Mouse (Mus musculus) layer of hippocampus, adult 11-12 months (tissue): ENCODE measurements around the gene Kcnq1.
A peak's percentile ranks its signal among the peaks of the same experiment; 100 is the strongest.

Experiments used
- DNase-seq: peaks from one replicate; pipeline ENCODE4 v3.0.0; 2022; ENCODE audit warnings: low spot score

Kcnq1 gene

DNA sequence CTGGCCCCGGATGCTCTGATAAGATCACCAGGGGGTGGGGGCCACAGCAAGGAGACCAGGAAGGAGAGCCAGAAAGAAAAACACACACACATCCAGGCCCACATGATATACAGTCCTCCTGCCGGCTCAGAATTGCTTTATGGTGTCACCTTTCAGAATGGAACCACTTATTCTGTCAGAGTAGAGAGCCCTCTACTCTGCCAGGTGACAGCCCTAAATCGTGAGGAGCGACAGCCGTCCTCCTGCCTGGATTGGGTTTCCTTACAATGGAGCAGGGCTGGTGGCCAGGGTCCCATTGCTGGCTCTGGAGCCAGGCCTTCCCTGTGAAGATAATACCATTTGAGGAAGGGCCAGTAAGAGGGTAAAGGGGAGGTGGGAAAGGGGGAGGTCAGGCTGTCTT, 212.3 kb downstream of the Kcnq1 start:
- no peak for DNase-seq

DNA sequence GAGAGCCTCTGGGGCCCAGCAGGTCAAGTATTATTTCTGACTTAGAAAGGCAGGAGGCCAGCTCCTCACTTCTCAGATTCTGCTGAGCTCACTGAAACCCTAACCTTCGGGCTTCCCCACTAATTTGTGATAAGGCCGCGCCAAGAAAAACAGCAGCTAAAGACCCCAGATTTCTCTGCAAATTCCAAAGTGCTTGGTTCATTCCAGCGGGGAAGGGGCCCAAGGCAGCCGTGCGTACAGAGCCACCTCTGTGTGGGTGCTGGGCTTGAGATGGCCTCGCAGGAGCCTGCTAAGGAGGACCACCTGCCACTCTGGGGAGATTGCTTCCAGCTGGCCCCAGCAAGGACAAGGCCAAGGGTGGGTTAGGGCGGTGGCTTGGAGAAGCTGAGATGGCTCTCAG, 214.2 kb downstream of the Kcnq1 start:
- DNase-seq: no peak

DNA sequence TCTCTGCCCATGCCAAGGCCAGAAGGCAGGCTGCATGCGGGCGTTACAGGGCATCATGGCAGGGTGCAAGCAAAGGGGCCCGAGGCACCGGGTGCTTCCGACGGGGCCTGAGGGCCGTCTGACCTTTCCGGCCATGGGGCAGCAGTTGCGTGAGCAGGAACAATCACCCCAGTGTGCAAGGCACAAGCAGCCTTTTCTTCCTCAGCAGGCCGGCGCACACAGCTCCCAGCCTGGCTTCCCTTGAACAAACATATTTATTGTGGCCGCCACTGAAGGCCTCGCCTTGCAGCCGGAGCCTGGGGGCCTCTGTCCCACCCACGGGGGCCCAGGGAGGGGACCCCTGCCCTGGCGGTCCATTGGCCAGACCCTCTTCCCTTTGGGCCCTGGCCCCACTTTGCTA, 218.9 kb downstream of the Kcnq1 start:
- DNase-seq: peak; percentile 35

DNA sequence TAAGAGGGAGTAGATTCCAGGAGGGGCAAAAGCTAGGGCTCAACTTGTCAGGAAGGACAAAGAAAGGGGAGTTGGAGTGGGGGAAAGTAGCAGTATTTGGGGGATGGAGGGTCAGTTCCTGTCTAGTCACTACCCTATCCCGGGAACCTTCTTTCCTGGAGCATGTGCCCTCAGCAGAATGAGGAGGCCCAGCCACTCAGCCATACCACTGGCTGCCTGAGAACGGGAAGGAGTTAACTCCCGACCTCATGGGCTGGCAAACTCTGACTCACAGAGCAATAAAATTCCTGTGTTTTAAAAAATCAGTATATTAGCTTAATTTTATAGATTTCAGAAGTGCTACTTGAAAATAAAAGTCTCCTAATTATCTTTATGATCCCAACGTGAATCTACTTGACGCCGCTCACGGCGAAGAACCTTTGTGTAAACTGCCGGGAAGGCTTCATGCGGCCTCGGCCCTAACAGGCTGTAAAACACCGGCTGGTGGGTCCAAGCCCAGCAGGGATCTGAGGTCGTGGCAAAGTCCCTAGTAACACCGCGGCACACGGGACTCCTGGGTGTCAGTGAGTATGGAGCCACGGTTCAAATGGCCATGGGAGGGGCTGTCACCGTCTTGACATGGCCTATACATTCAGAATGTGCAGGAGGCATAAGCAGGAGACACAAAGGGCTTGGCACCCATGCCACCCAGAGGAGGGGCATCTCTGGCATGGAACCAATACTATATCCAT, 222.2 kb downstream of the Kcnq1 start:
- no peak for DNase-seq

DNA sequence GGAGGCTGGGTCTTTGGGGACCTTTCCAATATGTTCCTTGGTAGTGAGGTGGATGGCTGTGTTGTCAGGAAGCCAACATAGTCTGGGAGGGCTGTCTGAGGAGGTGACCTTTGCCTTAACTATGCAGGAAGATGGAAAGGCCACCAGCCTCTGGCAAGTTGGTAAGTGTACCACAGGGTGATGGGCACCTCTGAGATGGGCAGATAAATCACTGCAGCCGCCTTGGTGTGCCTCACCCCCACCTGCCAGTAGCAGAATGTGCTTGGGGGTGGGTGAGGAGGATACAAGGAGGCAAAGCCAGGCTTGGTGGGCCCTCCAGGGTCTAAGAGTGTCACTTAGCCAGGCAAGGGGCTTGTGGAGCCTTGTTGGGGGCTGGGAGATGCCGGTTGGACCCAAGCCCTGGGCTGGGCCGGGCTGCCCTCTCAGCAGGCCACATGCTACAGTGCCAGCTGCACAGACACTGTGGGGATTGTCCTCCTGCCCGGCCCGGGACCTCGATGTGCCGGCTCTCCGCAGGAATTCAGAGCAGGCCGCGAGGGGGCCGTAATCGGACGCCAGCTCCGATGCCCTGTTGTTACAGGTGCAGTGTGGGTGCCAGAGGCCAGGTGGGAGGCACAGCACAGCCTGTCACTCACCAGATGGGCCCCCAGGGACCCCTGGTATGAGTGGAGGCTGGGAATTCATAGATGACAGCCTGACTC, 223.1 kb downstream of the Kcnq1 start:
- DNase-seq: peak; percentile 47

DNA sequence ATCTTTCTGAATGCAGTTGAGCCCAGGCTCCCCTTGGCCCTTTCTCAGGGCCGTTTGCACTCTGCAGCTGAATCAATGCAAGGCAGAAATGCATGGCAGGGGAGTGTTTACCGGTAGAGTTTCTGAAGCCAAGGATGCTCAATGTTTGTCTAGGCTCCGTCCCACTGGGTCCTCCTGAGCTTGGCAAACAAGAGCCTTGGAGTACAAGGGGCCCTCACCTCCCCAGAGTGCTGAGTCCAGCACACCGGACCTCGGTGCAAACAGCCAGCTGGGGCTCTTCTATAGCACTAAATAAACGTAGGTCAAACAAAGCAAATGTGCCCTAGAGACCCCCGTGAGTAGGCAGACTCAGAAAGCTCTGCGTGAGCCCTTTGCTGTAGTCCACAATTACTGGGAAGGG, 226.9 kb downstream of the Kcnq1 start:
- DNase-seq: no peak

DNA sequence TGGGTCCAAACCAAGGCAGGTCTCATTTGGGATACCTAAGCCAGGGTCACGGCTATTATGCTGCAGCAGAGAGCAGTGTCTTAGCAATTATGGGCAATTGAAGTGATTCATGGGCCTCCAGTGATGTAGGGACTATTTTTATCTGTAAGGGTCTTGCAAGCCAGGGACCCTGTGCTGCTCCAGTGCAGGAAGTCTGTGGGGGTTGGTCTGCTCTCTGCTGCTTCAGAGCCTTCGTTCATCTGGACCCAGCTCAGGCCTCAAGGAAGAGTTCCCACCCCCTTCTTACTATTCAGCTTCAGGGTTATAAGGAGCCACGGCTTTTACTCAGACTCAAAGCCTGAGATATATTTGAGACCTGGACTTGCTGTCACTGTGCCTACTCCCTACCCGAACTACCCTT, 227.4 kb downstream of the Kcnq1 start:
- DNase-seq: no peak

DNA sequence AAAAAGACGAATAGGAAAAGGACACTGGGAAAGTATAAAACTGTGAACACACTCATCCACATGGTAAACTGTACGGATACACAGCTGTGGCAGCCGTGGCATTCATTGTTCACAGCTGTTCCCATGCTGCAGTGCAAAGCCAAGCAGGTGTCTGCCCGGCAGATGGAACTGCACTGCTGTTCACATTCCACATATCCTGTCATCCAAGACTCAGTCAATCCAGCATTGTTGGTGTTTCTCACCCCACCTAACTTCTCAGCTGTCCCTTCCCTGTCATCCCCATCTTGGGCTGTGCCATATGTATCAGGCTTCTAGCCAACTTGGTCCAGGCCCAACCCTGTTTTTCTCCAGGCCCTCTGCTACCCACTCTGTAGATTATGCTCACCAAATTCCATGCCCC, 232.5 kb downstream of the Kcnq1 start:
- no peak for DNase-seq

DNA sequence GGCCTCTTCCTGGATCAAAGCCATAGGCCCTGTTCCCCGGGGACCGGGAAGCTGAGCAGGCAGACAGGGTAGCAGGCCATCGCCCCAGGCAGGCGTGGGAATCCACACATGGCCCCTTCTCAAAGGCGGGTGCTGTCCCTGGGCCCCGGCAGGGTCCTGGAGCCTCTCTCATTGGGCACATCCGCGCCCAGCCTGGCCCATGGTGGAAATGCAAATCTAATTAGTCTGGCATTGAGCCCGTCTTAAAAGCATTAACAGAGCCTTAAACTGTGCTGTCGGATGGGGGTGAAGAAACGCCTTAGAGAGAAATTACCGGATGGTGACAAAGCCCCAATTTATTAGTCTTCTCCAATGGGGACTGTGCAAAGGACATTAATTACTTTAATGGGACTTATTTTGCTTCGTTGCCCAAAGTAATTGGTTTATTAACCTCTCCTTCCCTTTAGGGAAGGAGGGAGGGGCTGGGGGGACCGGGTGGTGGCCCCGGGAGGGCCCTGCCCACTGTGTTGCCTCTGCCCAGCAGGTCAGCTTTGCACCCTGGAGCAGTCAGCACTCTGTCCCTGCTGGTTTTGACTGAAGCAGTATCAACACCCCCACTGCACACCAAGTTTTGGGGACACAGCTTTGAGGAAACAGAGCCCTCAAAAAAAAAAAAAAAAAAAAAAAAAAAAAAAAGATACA, 234.6 kb downstream of the Kcnq1 start:
- no peak for DNase-seq

DNA sequence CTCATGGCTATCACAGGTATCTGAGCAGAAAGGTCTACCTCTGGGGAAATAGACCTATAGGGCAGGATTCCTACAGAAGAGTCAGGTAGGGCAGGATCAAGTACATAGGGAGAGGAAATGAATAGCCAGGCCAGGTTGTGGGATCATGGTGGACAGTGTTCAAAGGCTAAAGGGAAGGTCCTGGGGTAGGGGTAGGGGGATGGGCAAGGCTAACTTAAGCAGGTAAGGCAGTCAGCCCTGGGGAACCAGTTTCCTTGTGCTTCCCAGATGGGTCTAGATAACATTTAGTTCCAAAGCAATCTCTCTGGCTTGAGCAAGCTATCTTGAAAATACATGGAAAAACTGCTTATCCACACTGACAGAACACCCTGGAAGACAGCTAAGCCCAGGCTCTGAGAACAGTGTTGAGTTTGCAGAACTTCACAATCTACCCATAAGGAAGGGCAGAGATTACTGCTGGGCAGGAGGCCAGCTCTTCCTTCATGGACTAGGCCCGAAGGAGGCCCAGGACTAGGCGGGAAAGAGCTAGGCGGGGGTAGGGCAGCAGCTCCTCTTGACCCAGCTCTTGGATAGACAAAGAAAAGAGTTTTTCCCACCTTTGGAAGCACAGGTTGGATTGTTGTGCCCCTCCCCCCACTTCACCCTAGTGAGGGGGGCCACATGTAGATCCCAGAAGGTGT, 235.3 kb downstream of the Kcnq1 start:
- DNase-seq: no peak

DNA sequence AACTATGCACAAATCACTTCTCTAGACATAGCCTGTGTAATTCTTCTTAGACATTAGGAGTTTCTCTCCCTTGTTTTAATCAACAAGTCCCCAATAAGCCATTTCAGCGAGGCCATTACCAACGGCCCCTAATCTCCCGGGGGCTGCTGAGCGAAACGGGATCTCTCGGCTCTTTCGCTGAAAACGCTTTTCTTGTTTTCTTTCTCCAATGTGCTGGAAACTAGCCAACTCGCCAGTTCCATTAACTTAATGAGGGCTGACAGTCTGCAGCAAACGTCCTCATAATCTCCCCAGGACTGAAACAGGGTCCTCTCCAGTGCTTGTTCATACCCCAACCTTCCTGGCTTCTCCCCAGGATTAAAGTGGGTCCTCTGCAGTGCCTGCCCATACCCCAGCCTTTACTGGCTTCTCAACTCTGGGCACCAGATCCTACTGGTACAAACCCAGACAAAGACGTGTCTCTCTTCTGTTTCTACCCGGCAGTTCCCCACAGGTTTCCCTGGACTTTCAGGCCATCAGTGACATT, 237.7 kb downstream of the Kcnq1 start:
- DNase-seq: no peak

DNA sequence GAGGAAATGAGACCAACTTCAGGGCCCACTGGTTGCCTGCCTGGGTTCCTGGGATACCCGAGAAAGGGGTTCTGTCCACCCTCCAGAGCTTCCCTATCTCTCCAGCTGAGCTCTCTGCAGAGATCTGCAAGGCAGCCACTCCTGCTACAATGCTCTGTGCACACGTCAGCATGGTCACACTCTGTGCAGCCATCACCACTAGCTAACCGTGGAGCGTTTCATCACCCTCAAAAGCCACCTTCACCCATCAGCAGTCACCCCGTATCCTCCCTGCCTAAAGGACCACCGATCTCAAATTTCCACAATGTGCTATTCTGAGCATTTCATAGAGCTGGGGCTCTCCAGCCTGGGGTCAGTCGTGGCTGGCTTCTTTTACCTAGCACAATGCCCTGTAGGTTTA, 243.1 kb downstream of the Kcnq1 start:
- no peak for DNase-seq

DNA sequence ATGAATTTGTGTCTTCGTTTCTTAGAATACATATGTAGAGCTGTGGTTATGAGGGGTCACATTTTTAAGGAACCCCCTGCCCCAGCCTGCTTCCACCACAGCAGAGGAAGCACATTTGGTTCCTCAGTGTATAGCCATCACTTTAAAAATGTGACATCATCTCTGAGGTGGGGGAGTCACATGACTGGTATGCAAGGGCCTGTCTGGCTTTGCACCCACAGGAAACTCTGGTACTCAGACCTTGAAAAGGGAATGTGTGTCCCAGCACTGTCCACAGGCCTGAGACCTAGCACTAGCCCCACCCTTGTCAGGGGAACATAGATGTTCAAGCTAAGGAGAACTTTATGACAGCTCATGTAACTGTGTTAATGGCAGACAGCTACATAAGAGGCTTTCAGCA, 243.7 kb downstream of the Kcnq1 start:
- DNase-seq: no peak

DNA sequence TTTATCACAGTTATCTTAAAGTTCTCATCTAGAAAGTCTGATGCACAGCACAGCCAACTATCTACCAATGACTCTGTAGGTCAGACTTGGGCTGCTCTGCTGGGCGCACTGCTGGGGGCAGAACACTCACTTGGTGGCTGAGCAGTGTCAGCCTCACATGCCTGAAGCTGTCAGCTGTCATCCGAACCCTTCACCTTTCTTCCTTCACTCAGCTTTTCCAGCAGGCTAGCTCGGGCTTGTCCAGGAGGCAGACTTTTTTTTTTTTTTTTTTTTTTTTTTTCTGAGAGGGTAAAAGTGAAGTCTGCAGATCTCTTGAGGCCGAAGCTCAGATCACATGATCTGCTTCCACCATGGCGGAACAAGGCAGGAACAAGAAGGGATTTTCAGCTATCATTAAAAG, 249.7 kb downstream of the Kcnq1 start:
- no peak for DNase-seq

DNA sequence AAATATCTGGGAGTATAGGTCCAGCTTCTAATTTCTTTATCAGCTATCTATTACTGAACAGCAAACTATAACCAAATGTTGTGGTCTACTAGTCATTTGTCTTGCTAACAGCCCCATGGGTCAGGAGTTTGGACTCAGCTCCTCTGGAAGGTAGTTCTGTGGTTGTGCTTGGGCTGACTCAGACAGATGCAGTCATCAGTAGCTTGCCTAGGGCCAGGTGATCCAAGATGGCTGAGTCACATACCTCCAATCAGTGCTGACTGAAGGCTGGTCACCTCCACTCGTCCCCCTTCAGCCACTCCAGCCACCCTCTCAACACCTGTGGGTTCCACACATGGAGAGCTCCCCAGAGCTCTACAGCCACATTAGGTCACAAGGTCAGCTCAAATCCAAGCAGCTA, 250.9 kb downstream of the Kcnq1 start:
- DNase-seq: no peak

DNA sequence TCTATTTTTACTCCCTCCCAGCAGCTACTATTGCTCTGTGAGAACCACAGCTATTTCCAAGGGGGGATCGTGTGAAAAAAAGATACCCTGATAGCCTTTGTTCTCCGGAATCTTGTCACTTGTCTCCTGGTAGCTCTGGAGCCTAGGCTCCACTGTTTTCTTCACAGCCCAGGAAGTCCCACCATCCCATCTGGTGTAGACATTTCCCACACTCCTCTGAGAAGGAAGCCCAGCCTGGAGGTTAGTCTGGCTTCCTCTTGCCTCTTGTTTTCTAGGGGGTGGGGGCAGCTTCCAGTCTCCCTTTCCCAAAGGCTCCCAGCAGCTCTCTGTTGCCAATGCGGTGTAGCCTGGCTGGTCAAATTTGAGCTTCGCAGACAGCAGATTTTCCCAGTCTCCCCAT, 251.7 kb downstream of the Kcnq1 start:
- DNase-seq: no peak

DNA sequence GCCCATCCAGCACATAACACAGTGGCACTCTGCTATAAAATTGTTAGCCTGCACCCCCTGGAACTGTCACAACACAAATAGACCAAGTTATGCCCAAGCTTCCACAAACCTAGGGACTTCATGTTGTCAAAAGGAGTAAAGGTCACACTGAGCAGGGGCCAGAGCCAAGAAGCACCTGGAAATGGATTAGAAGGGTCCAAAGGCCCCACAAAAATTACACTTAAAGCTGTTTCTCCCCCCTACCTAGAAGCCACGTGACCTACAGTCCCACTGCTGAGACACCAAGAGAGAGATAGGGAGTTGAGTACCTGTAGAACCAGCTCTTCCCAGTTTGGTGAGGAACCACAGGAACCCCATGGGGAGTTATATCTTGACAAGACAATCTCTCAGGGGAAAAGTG, 253.6 kb downstream of the Kcnq1 start:
- no peak for DNase-seq

DNA sequence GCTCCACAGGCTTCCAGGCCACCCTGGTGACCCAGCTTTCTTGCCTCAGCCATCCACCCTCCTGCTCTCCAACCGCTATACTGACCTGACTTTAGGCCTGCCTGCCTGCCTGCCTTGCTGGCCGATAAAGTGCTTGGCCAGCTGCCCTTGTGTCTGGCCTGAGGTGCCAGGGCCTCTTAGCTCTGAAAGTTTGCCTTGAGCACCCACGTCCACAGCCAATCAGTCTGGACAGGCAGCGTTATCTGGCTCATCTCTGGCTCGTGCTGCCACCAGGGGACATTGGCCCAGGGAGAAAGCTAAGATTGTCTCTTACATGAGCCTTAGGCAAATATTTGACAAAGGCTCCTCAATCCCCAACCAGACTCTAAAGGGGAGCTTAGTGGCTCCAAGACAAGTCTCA, 254.6 kb downstream of the Kcnq1 start:
- no peak for DNase-seq

DNA sequence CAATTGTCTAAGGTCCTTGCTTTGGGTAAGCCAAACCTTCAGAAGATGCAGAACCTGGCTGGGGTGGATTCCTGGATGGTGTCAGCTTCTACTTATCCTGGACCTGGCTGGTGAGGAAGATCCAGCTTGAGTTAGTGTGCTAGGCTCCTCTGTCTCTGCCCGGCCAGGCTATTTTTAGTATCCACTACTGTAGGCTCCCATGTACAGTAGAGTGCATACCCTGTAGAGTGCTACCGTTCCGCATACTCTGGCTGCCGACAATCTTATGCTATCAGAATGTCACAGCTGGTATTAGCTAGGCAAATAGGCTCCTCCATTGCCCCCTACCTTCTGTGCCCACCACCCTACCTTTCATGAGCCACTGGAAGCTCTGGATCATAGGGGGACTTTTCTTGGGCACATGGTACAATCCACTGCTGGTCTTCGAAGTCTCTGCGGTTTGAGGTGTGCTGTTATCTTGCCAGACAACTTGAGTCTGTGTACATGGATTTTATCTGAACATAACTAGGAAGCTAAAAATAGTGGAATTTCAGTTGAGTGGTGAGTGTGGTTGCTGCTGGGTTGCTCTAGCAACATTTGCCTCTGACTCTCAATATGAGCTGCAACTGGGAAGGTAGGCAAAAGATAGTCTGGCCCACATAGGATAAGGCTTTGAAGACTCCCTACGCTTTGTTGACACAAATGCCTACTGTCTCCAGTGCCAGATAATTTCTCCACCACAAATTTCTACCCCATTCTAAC, 258.1 kb downstream of the Kcnq1 start:
- no peak for DNase-seq

DNA sequence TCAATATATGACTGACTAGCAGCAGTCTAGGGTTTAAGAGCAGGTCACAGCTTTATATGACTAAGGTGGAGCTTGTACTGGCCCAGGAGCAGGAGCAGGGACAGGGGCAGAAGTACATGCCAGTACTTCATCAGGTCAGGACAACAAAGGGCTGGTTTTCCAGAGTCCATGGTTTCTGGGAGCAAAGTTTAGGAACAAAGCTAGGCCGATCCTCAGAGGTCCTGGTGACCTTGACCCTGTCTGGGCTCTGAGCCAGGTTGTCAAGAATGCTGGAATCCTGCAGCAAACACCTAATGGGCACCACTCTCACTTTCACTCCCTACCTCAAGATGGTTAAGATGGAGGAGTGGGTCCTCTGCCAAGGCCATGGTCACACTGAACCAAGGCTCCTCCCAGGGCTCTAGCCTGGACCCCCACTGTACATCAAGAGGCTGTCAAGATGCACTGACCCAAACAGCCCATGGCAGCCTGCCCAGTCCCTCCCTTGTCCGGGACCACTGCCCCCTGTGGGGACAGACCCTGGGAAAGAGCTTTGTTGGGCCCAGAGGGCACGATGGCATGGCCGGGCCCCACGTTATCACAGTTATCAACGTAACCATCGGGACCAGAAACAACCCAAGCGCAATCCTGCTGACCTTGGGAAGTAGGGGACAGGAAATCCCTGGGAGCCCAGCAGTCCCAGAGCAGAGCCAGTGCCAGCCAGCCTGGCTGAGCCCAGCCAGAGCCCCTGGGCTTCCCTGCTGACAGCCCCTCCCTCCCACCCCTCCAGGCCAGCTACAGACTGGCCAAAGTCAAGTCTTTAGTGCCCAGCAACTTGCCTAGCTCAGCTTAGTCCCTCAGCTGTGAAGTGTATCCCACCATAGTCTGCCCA, 259.0 kb downstream of the Kcnq1 start:
- no peak for DNase-seq
